Comparison of ENCODE assay signal across 20 mouse cellular contexts in the genomic region with DNA sequence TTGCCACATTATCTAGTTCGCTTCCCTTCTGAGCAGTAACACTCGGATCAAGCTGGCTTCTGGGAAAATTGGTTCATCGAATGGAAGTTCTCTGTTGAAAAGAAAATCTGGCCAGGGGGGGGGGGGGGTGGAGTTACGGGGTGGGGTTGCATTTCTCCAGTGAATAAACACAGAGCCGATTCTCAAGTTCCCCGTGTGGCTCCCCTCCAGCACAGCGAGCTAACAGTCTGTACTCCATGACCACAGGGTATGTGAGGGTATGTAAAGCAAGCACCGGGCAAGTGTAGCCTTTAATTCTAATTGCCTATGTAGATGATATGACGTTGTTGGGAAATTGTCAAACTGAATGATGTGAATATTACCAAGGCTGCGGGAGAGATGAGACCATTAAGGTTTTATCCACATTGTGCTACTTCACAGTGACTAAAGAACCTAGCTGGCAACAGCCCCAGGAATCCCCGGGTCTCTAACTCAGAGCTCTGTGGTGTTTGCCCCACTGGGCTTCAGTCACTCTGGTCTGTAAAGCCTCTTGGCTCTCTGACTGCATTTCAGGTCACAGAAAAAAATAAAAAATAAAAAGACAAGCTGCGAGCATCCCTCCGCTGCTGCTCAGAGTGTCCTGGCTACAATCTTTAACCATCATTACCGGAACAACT.
DNase-seq lines count a peak whose midpoint lies in the region; ATAC-seq lines count a peak whose summit lies in the region.
"Had no signal": no experiment of that assay in that cellular context is flagged by ENCODE, and none has a peak within 500 bp of the region (broad histone marks: within the 10 kb centered on the region; RNA-seq: fewer than 3 reads in every experiment).

No protein-coding gene starts in this region.

- H3K27me3 ChIP-seq in forebrain, embryonic 12.5 days, result no peaks in the 10 kb centered on the region
- H3K27me3 ChIP-seq in forebrain, embryonic 13.5 days, result no peaks in the 10 kb centered on the region
- no peaks in the 10 kb centered on the region for H3K27me3 ChIP-seq in hindbrain, embryonic 15.5 days
- no peaks in the 10 kb centered on the region for H3K27me3 ChIP-seq in hindbrain, embryonic 11.5 days (ENCODE audit: control insufficient read depth, insufficient read depth, low read length)
- H3K27me3 ChIP-seq in embryonic facial prominence, embryonic 13.5 days, result no peaks in the 10 kb centered on the region
- H3K27me3 ChIP-seq in intestine, embryonic 16.5 days (replicated peaks; ENCODE audit: control insufficient read depth, insufficient read depth, low read length), result no peaks in the 10 kb centered on the region
- H3K27me3 ChIP-seq: heart, embryonic 13.5 days; kidney, embryonic 15.5 days; limb, embryonic 12.5 days; liver, embryonic 12.5 days; megakaryocyte, embryonic 14.5 days; neural tube, embryonic 15.5 days had no signal

- H3K9me3 ChIP-seq in forebrain, embryonic 12.5 days, result no peaks in the 10 kb centered on the region
- H3K9me3 ChIP-seq in forebrain, embryonic 13.5 days (replicated peaks), result no peaks in the 10 kb centered on the region
- no peaks in the 10 kb centered on the region for H3K9me3 ChIP-seq in hindbrain, embryonic 15.5 days
- no peaks in the 10 kb centered on the region for H3K9me3 ChIP-seq in hindbrain, embryonic 11.5 days (ENCODE audit: control insufficient read depth, low read length)
- no peaks in the 10 kb centered on the region for H3K9me3 ChIP-seq in embryonic facial prominence, embryonic 13.5 days
- no peaks in the 10 kb centered on the region for H3K9me3 ChIP-seq in intestine, embryonic 16.5 days (ENCODE audit: control insufficient read depth, low read length)
- H3K9me3 ChIP-seq: kidney, embryonic 15.5 days; limb, embryonic 12.5 days; neural tube, embryonic 15.5 days had no signal

- H3K4me1 ChIP-seq in forebrain, embryonic 12.5 days, result no peaks in the 10 kb centered on the region; the same call in 1 of the 2 replicates
- 0 out of 2 replicates have a peak, but pooled peaks cover 10% of the 10 kb centered on the region for H3K4me1 ChIP-seq in forebrain, embryonic 13.5 days
- 0 out of 2 replicates have a peak, but pooled peaks cover 6% of the 10 kb centered on the region for H3K4me1 ChIP-seq in hindbrain, embryonic 15.5 days (replicated peaks)
- no peaks in the 10 kb centered on the region for H3K4me1 ChIP-seq in hindbrain, embryonic 11.5 days (replicated peaks; ENCODE audit: control insufficient read depth, insufficient read depth, low read length)
- peaks cover 15% of the 10 kb centered on the region for H3K4me1 ChIP-seq in embryonic facial prominence, embryonic 13.5 days
- no peaks in the 10 kb centered on the region for H3K4me1 ChIP-seq in intestine, embryonic 16.5 days (ENCODE audit: control insufficient read depth, insufficient read depth, low read length)
- H3K4me1 ChIP-seq: heart, embryonic 13.5 days; kidney, embryonic 15.5 days; liver, embryonic 12.5 days; megakaryocyte, embryonic 14.5 days; neural tube, embryonic 15.5 days had no signal

- 69% methylated on average over 14 of the region's 14 CpGs for WGBS in forebrain, embryonic 12.5 days
- 50% methylated on average over 14 of the region's 14 CpGs for WGBS in forebrain, embryonic 13.5 days
- 49% methylated on average over 14 of the region's 14 CpGs for WGBS in hindbrain, embryonic 15.5 days
- WGBS in hindbrain, embryonic 11.5 days, result 74% methylated on average over 14 of the region's 14 CpGs
- WGBS in embryonic facial prominence, embryonic 13.5 days, result 45% methylated on average over 14 of the region's 14 CpGs
- 52% methylated on average over 14 of the region's 14 CpGs for WGBS in intestine, embryonic 16.5 days

- no peaks in the 10 kb centered on the region for H3K36me3 ChIP-seq in forebrain, embryonic 12.5 days (replicated peaks)
- H3K36me3 ChIP-seq in forebrain, embryonic 13.5 days (ENCODE audit: poor library complexity, severe bottlenecking), result no peaks in the 10 kb centered on the region
- H3K36me3 ChIP-seq in hindbrain, embryonic 15.5 days, result no peaks in the 10 kb centered on the region
- H3K36me3 ChIP-seq in hindbrain, embryonic 11.5 days (ENCODE audit: control insufficient read depth, insufficient read depth, low read length), result no peaks in the 10 kb centered on the region
- no peaks in the 10 kb centered on the region for H3K36me3 ChIP-seq in embryonic facial prominence, embryonic 13.5 days
- no peaks in the 10 kb centered on the region for H3K36me3 ChIP-seq in intestine, embryonic 16.5 days (ENCODE audit: control insufficient read depth, insufficient read depth, low read length)
- H3K36me3 ChIP-seq: heart, embryonic 13.5 days; kidney, embryonic 15.5 days; limb, embryonic 12.5 days; liver, embryonic 12.5 days; neural tube, embryonic 15.5 days had no signal

- H3K9ac ChIP-seq in forebrain, embryonic 12.5 days, result no peak overlapping the region
- H3K9ac ChIP-seq in forebrain, embryonic 13.5 days, result no peak overlapping the region
- H3K9ac ChIP-seq in hindbrain, embryonic 15.5 days, result no peak overlapping the region
- no peak overlapping the region for H3K9ac ChIP-seq in hindbrain, embryonic 11.5 days (ENCODE audit: low read depth, low read length)
- 0 out of 2 replicates have a peak overlapping the region, but pooled peaks have one; percentile 21 for H3K9ac ChIP-seq in embryonic facial prominence, embryonic 13.5 days
- H3K9ac ChIP-seq in intestine, embryonic 16.5 days (ENCODE audit: low read depth, low read length), result no peak overlapping the region
- H3K9ac ChIP-seq: heart, embryonic 13.5 days; kidney, embryonic 15.5 days; limb, embryonic 12.5 days; liver, embryonic 12.5 days; neural tube, embryonic 15.5 days had no signal

- no peak overlapping the region for H3K4me3 ChIP-seq in forebrain, embryonic 12.5 days (replicated peaks)
- H3K4me3 ChIP-seq in forebrain, embryonic 13.5 days, result no peak overlapping the region
- H3K4me3 ChIP-seq in hindbrain, embryonic 15.5 days, result no peak overlapping the region
- no peak overlapping the region for H3K4me3 ChIP-seq in hindbrain, embryonic 11.5 days (ENCODE audit: low read depth, low read length)
- H3K4me3 ChIP-seq in embryonic facial prominence, embryonic 13.5 days, result no peak overlapping the region
- no peak overlapping the region for H3K4me3 ChIP-seq in intestine, embryonic 16.5 days (ENCODE audit: low read length)
- H3K4me3 ChIP-seq: heart, embryonic 13.5 days; kidney, embryonic 15.5 days; limb, embryonic 12.5 days; liver, embryonic 12.5 days; megakaryocyte, embryonic 14.5 days; neural tube, embryonic 15.5 days had no signal

- 0 out of 2 replicates have a peak overlapping the region, but pooled peaks have one; percentile 19 for H3K27ac ChIP-seq in forebrain, embryonic 12.5 days
- no peak overlapping the region for H3K27ac ChIP-seq in forebrain, embryonic 13.5 days
- H3K27ac ChIP-seq in hindbrain, embryonic 15.5 days (replicated peaks), result no peak overlapping the region
- no peak overlapping the region for H3K27ac ChIP-seq in hindbrain, embryonic 11.5 days (ENCODE audit: low read depth, low read length)
- H3K27ac ChIP-seq in embryonic facial prominence, embryonic 13.5 days, result 0 out of 2 replicates have a peak overlapping the region, but pooled peaks have one; percentile 39
- H3K27ac ChIP-seq in intestine, embryonic 16.5 days (ENCODE audit: low read length), result no peak overlapping the region
- H3K27ac ChIP-seq: heart, embryonic 13.5 days; kidney, embryonic 15.5 days; limb, embryonic 12.5 days; liver, embryonic 12.5 days; neural tube, embryonic 15.5 days had no signal

- no peak for DNase-seq in hindbrain, embryonic 11.5 days (ENCODE audit: low spot score)
- DNase-seq in skeletal muscle tissue, adult 2 months (ENCODE audit: low read depth, low spot score), result peak; percentile 17
- DNase-seq in layer of hippocampus, adult 8-10 months (ENCODE audit: low spot score in 2 of 2), result no peak
- DNase-seq: cerebellum, adult 9-11 months; kidney, postnatal 4 days; lung, adult 2 months; midbrain, embryonic 14.5 days; thymus, postnatal 14 days had no signal

- no peak overlapping the region for H3K4me2 ChIP-seq in forebrain, embryonic 12.5 days
- no peak overlapping the region for H3K4me2 ChIP-seq in forebrain, embryonic 13.5 days
- peak overlapping the region; percentile 5; the same call in 1 of the 2 replicates for H3K4me2 ChIP-seq in hindbrain, embryonic 15.5 days
- H3K4me2 ChIP-seq in hindbrain, embryonic 11.5 days (replicated peaks; ENCODE audit: low read depth, low read length), result no peak overlapping the region
- H3K4me2 ChIP-seq in embryonic facial prominence, embryonic 13.5 days, result peak overlapping the region; percentile 40
- H3K4me2 ChIP-seq in intestine, embryonic 16.5 days (ENCODE audit: low read depth, low read length), result no peak overlapping the region
- H3K4me2 ChIP-seq: heart, embryonic 13.5 days; kidney, embryonic 15.5 days; limb, embryonic 12.5 days; liver, embryonic 12.5 days; neural tube, embryonic 15.5 days had no signal

- no peak for ATAC-seq in forebrain, embryonic 12.5 days (ENCODE audit: low FRiP score)
- no peak for ATAC-seq in forebrain, embryonic 13.5 days
- ATAC-seq in hindbrain, embryonic 15.5 days (ENCODE audit: low FRiP score, low read depth), result no peak
- ATAC-seq in hindbrain, embryonic 11.5 days (ENCODE audit: low FRiP score), result no peak
- no peak for ATAC-seq in embryonic facial prominence, embryonic 13.5 days (ENCODE audit: insufficient number of reproducible peaks, insufficient read depth, low FRiP score, low TSS enrichment, low read depth)
- ATAC-seq in intestine, embryonic 16.5 days, result no peak
- ATAC-seq: inflammation-experienced regulatory T-cells, adult 6 months; liver, embryonic 12.5 days had no signal

Comparison
In these comparisons a context has a peak if more than half of its experiments do, and no peak if none do; other contexts are left out.
1. H3K27ac ChIP-seq: peak in forebrain, embryonic 12.5 days (single experiment) and embryonic facial prominence, embryonic 13.5 days (single experiment); none in forebrain, embryonic 13.5 days (single experiment), hindbrain, embryonic 15.5 days (single experiment), hindbrain, embryonic 11.5 days (single experiment) and intestine, embryonic 16.5 days (single experiment).
2. H3K4me2 ChIP-seq: peak in hindbrain, embryonic 15.5 days (single experiment) and embryonic facial prominence, embryonic 13.5 days (single experiment); none in forebrain, embryonic 12.5 days (single experiment), forebrain, embryonic 13.5 days (single experiment), hindbrain, embryonic 11.5 days (single experiment) and intestine, embryonic 16.5 days (single experiment).